24 mouse cellular contexts compared by ENCODE assay signal in genomic region chr6:22258784-22259183, GRCm38 (mm10). TPM values are rescaled to one million over a fixed set of nuclear protein-coding genes. Genes with fewer than 3 reads are reported as not detected.
DNase-seq lines count a peak whose midpoint lies in the region; ATAC-seq lines count a peak whose summit lies in the region.
"Had no signal": no experiment of that assay in that cellular context is flagged by ENCODE, and none has a peak within 500 bp of the region (broad histone marks: within the 10 kb centered on the region; RNA-seq: fewer than 3 reads in every experiment).

No protein-coding gene starts in this region.

- ATAC-seq in heart, embryonic 15.5 days (replicated peaks; ENCODE audit: insufficient number of reproducible peaks, insufficient read depth, low FRiP score, low read depth): 0 out of 2 replicates have a peak, but pooled peaks have one; percentile 18
- ATAC-seq in intestine, embryonic 16.5 days: peak; percentile 96
- ATAC-seq in liver, embryonic 11.5 days (replicated peaks; ENCODE audit: low FRiP score): no peak
- ATAC-seq: activated CD4-positive, CD25-positive, alpha-beta regulatory T cell, adult 4 months; CD4-positive, CD25-positive, alpha-beta regulatory T cell, adult 4 months; forebrain, embryonic 16.5 days; hindbrain, postnatal 0 days; Patski had no signal

- H3K9me3 ChIP-seq in heart, embryonic 15.5 days (replicated peaks): no peaks in the 10 kb centered on the region
- no peaks in the 10 kb centered on the region for H3K9me3 ChIP-seq in intestine, embryonic 16.5 days (ENCODE audit: control insufficient read depth, low read length)
- no peaks in the 10 kb centered on the region for H3K9me3 ChIP-seq in liver, embryonic 11.5 days (ENCODE audit: control insufficient read depth, low read length)
- H3K9me3 ChIP-seq: embryonic facial prominence, embryonic 12.5 days; forebrain, embryonic 12.5 days; G1E; hindbrain, embryonic 13.5 days had no signal

- no peaks in the 10 kb centered on the region for H3K36me3 ChIP-seq in heart, embryonic 15.5 days
- no peaks in the 10 kb centered on the region for H3K36me3 ChIP-seq in intestine, embryonic 16.5 days (ENCODE audit: control insufficient read depth, insufficient read depth, low read length)
- H3K36me3 ChIP-seq in liver, embryonic 11.5 days (ENCODE audit: control insufficient read depth, insufficient read depth, low read length): no peaks in the 10 kb centered on the region
- H3K36me3 ChIP-seq: embryonic facial prominence, embryonic 12.5 days; forebrain, embryonic 12.5 days; G1E; hindbrain, embryonic 13.5 days had no signal

- intact Hi-C loops in heart, postnatal 25 days (cut with DNase I): no loop called here

- H3K9ac ChIP-seq in heart, embryonic 15.5 days: no peak overlapping the region
- no peak overlapping the region for H3K9ac ChIP-seq in intestine, embryonic 16.5 days (ENCODE audit: low read depth, low read length)
- no peak overlapping the region for H3K9ac ChIP-seq in liver, embryonic 11.5 days (ENCODE audit: low read depth, low read length)
- H3K9ac ChIP-seq: embryonic facial prominence, embryonic 12.5 days; forebrain, embryonic 12.5 days; hindbrain, embryonic 13.5 days had no signal

- H3K4me1 ChIP-seq in heart, embryonic 15.5 days (replicated peaks): peaks cover 3% of the 10 kb centered on the region; the same call in 1 of the 2 replicates
- no peaks in the 10 kb centered on the region for H3K4me1 ChIP-seq in intestine, embryonic 16.5 days (ENCODE audit: control insufficient read depth, insufficient read depth, low read length)
- no peaks in the 10 kb centered on the region for H3K4me1 ChIP-seq in liver, embryonic 11.5 days (replicated peaks; ENCODE audit: control insufficient read depth, insufficient read depth, low read length)
- H3K4me1 ChIP-seq: embryonic facial prominence, embryonic 12.5 days; forebrain, embryonic 12.5 days; hindbrain, embryonic 13.5 days had no signal

- H3K27me3 ChIP-seq in heart, embryonic 15.5 days: no peaks in the 10 kb centered on the region
- no peaks in the 10 kb centered on the region for H3K27me3 ChIP-seq in intestine, embryonic 16.5 days (replicated peaks; ENCODE audit: control insufficient read depth, insufficient read depth, low read length)
- no peaks in the 10 kb centered on the region for H3K27me3 ChIP-seq in liver, embryonic 11.5 days (replicated peaks; ENCODE audit: control insufficient read depth, insufficient read depth, low read length)
- H3K27me3 ChIP-seq: embryonic facial prominence, embryonic 12.5 days; forebrain, embryonic 12.5 days; hindbrain, embryonic 13.5 days; Patski had no signal

- DNase-seq in heart, postnatal 25 days (ENCODE audit: low spot score): no peak
- peak; percentile 63 for DNase-seq in NIH3T3 (ENCODE audit: low read depth)
- DNase-seq in left cerebral cortex, adult 8-10 months (ENCODE audit: low spot score in 2 of 2): no peak
- DNase-seq in liver, embryonic 11.5 days (ENCODE audit: low spot score): no peak
- DNase-seq: adrenal gland, postnatal 14 days; B cell, adult 2 months; cerebellum, adult 11-12 months; cerebellum, adult 9-10 months; cerebellum, postnatal 25 days; gastrocnemius, postnatal 14 days; kidney, adult 11 months had no signal

- H3K4me3 ChIP-seq in heart, embryonic 15.5 days: no peak overlapping the region
- H3K4me3 ChIP-seq in intestine, embryonic 16.5 days (ENCODE audit: low read length): no peak overlapping the region
- H3K4me3 ChIP-seq in liver, embryonic 11.5 days (ENCODE audit: low read depth, low read length): no peak overlapping the region
- H3K4me3 ChIP-seq: embryonic facial prominence, embryonic 12.5 days; forebrain, embryonic 12.5 days; hindbrain, embryonic 13.5 days had no signal

- H3K27ac ChIP-seq in heart, embryonic 15.5 days: 0 out of 2 replicates have a peak overlapping the region, but pooled peaks have one; percentile 47
- H3K27ac ChIP-seq in intestine, embryonic 16.5 days (ENCODE audit: low read length): no peak overlapping the region
- no peak overlapping the region for H3K27ac ChIP-seq in liver, embryonic 11.5 days (ENCODE audit: low read depth, low read length)
- H3K27ac ChIP-seq: embryonic facial prominence, embryonic 12.5 days; forebrain, embryonic 12.5 days; hindbrain, embryonic 13.5 days; hindbrain, postnatal 0 days had no signal

- no peak overlapping the region for H3K4me2 ChIP-seq in heart, embryonic 15.5 days
- H3K4me2 ChIP-seq in intestine, embryonic 16.5 days (ENCODE audit: low read depth, low read length): no peak overlapping the region
- H3K4me2 ChIP-seq in liver, embryonic 11.5 days: no peak overlapping the region
- H3K4me2 ChIP-seq: embryonic facial prominence, embryonic 12.5 days; forebrain, embryonic 12.5 days; hindbrain, embryonic 13.5 days had no signal

- WGBS in heart, embryonic 15.5 days: 30% methylated on average over 4 of the region's 4 CpGs
- WGBS in intestine, embryonic 16.5 days: 50% methylated on average over 4 of the region's 4 CpGs
- 81% methylated on average over 4 of the region's 4 CpGs for WGBS in liver, embryonic 11.5 days

RNA-seq across cellular contexts. Expression of gene Wnt16, which starts 29.2 kb away (rescaled TPM):
- 2.3 and 2.7 TPM in 2 replicates for polyA plus RNA-seq in heart, embryonic 15.5 days (2015; fragmentation: Nextera tagmentation; extraction: Ambion mirVana)
- total RNA-seq in heart, postnatal 25 days (2021): under 1 TPM; 0.42 to 0.75 TPM
- polyA plus RNA-seq in intestine, embryonic 16.5 days (2015; fragmentation: Nextera tagmentation; extraction: Ambion mirVana): 0.16 and 0.23 TPM in 2 replicates
- 1 to 10 TPM in 1 of 4 experiments, under 1 TPM in 3; 0.68 to 1.8 (median 0.77) TPM for total RNA-seq in left cerebral cortex, adult 8-10 months (2022)
- 0.29 TPM in 1 of 2 replicates, not detected in the other for polyA plus RNA-seq in liver, embryonic 11.5 days (2014; fragmentation: Nextera tagmentation; extraction: Ambion mirVana)
- total RNA-seq: adrenal gland, adult 18-20 months; G1E; hematopoietic stem cell, adult 5-6 weeks had no signal
- polyA plus RNA-seq: G1E, Patski had no signal
